Mouse (Mus musculus): ENCODE measurements around the gene Tet2.

DNA sequence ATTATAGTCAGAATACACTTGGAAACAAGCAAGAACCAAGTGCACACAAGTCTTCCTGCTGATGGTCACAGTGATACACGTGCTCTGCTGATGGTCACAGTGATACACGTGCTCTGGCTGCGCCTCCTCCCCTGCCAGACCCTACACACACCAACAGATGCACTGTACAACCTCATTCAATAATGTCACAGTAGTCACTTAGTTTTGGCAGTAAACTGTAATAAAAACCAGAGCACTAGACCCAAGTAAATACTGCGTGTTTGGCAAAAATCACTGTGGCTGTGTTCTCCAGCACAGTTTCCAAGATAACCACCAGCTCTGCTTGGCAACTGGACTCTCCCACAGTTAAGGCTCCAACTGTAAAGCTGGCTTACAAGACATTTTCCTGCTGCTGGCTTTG is 4.9 kb downstream of the Tet2 start:
- TF ChIP-seq CTCF (IDR thresholded peaks at IDR 0.05; ENCODE audit: low read depth) (no peak), EP300 (IDR thresholded peaks at IDR 0.05; ENCODE audit: low read depth) (no peak)

Data from liver, postnatal 0 days (tissue).